Mouse (Mus musculus) kidney, adult 9 months (tissue): Measurements from ENCODE around the gene Phf7.

Source experiments
- DNase-seq: peaks from one replicate; pipeline ENCODE4 v3.0.0; 2022

The Phf7 gene

DNA sequence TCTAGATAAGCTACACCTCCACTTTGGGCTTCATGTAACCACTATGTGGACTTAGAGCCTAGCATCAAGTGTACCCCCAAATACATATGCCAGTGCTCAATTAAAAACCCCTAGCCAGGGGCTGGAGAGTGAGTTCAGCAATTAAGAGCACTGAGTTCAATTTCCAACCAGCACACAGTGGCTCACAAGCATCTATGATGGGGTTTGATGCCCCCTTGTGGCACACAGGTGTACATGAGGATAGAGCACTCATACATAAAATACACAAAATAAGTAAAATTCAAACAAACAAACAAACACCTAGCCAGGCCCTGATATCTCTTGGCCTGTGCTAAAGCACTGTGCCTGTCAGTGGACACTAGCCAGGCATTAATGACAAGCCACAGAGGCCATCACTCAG is 55.1 kb downstream of the Phf7 start:
- peak; percentile 60 for DNase-seq

DNA sequence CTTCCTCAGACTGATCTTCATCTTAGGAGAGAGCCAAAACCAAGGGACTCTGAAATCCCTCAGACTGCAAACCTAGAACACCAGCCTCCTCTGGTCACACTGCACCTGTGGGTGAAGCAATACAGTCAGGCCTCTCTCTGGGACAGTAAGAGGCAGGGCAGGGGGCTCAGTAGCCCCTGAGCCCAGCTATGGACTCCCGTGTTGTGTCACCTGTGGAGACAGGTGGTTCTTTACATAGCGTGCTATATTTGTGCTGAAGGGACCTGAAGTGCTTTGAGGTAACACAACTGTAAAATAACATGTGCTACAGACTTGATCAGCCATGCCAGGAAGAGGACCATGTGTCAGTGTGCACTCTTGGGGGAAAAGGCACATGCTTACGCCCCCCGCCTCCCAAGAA is 55.6 kb downstream of the Phf7 start:
- DNase-seq = no peak

DNA sequence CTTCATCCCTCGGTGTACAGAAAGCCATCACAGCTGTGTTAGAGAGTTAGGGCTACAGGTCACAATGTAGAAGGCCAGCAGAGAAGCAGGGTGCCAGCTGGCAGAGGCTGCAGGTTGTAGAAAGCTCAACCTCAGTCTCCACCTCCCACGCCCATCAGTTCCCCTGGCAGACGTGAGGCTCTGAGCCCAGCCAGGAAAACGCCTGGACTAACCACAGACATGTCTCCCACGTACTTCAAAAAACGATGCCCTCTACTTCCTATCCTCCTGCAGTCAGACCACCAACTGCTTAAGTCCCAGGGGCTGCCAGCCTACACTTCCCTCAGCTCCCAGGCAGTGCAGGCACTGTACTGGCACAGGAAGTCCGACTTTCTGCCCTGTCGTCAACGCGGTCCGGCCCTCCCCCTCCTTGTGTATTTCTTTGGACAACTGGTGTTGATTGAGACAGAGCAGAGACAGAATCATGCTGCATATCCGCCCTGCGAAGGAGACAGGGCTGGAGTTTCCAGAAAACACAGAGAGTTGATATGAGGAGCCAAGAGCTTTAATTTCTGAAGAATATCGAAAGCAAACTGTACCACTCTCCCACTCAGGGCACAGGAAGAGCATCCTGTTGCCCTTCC is 56.1 kb downstream of the Phf7 start:
- peak; percentile 75 for DNase-seq

DNA sequence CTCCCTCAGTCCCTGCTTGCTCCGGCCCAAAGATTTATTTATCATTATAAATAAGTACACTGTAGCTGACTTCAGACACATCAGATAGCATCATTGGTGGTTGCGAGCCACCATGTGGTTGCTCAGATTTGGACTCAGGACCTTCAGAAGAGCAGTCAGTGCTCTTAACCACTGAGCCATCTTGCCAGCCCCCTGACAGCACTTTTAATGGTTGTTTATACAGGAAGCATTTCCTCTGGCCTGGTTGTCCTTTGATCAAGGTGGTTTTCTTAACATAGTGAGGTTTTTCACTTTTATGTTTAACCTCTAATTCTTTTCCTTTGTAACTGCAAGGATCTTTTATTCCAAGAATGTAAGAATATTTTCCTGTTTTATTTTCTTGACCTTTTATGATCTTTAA is 56.7 kb downstream of the Phf7 start:
- no peak for DNase-seq

DNA sequence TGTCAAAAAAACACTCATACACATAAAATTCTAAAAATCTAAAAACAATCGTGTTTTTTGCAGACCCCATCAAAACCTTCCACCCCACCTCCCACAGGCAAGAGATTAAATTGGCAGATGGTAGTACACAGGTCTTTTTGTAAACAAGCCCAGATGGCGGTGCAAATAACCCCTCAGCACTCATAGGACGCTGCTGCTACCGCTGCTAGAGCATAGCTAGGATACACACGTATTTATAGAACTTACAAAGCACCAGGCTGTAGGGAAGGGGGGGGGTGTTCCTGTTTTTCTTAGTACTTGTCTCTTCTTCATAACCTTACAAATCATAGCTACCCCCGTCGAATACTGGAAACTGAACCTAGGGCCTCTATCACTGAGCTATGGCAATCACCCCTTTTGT is 57.3 kb downstream of the Phf7 start:
- no peak for DNase-seq

DNA sequence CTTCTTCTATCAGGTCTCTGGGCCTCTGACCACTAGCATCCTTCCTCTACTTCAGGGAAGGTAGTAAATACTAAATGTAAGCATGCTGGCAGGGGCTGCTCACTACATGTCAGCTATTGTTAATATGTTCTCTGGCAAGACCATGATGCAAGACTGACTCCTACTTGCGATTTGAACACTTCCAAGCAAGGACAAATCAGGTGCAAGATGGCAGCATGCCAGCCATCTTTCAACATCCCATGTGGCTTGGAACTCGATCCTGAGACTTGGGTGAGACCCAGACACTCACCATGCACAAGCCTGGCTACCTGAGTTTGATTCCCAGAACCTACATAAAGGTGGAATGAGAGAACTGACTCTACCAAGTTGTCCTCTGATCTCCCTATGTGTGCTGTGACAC is 59.2 kb downstream of the Phf7 start:
- DNase-seq = no peak

DNA sequence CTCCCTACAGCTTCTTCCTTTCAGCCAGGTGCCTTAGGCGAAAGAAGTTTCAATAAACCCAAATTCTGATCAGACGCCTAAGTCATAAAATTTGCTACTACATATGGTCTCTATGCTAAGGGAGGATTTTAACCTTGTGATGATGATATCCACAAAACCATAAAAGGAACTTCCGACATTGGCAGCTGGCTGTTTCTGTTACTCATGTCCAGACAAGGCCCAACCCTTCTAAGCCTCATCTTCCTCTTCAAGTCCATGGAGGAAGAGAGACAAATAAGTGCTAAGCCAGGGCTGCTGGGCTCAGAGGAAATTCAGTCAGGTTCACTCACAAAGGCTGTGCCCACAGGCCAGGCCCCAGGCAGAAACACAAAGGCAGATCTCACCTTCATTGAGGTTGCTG is 61.8 kb downstream of the Phf7 start:
- no peak for DNase-seq

DNA sequence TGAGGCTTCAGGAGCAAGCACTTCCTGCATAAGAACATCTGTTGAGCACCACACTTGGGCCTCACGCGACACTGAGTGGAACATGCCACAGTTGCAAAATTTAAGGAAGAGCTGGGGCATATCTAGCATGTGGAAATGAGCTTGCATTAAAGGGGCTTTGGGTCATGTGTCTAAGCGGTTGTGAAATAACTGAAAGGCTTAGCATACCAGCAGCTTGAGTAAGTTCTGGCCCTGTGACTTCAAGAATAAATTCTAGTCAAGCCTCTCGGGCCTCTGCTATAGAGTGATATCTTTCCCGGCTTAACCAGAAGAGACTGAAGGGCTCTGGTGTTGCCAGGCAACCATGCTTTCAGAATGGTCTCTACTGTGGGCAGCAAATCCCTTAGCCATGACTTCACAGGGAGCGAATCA is 62.3 kb downstream of the Phf7 start:
- DNase-seq = no peak
